In genomic region chr9:113741108-113741636, GRCm38 (mm10) we compare ENCODE assay signal across 8 mouse cellular contexts. TPM values are rescaled to one million over a fixed set of nuclear protein-coding genes. Genes with fewer than 3 reads are reported as not detected.
DNase-seq lines count a peak whose midpoint lies in the region; ATAC-seq and TF ChIP-seq lines count a peak whose summit lies in the region.

TSS of gene Clasp2 (plus strand) at chr9:113741473.

- H3K9ac ChIP-seq in kidney, embryonic 14.5 days (ENCODE audit: low read depth, low read length), result peak within 1 kb of the TSS; percentile 88

- H3K4me3 ChIP-seq in C2C12 (ENCODE audit: insufficient read depth, poor library complexity, severe bottlenecking), result peak within 1 kb of the TSS; percentile 63
- peak within 1 kb of the TSS; percentile 59 for H3K4me3 ChIP-seq in embryonic fibroblast, embryonic 13.5 days (ENCODE audit: insufficient read depth, low read length)
- peak within 1 kb of the TSS; percentile 91 for H3K4me3 ChIP-seq in heart, embryonic 10.5 days
- H3K4me3 ChIP-seq in kidney, embryonic 14.5 days (ENCODE audit: low read length), result peak within 1 kb of the TSS; percentile 98

- H3K36me3 ChIP-seq in C2C12 (ENCODE audit: control insufficient read depth, insufficient read depth), result no peaks in the 10 kb centered on the region
- H3K36me3 ChIP-seq in heart, embryonic 10.5 days, result no peaks in the 10 kb centered on the region
- H3K36me3 ChIP-seq in kidney, embryonic 14.5 days (ENCODE audit: control insufficient read depth, insufficient read depth, low read length), result no peaks in the 10 kb centered on the region

- peak within 1 kb of the TSS; percentile 63 for H3K27ac ChIP-seq in embryonic fibroblast, embryonic 13.5 days (ENCODE audit: insufficient read depth, low read length)
- peak within 1 kb of the TSS; percentile 95 for H3K27ac ChIP-seq in heart, embryonic 10.5 days
- peak within 1 kb of the TSS; percentile 80 for H3K27ac ChIP-seq in kidney, embryonic 14.5 days (ENCODE audit: low read depth, low read length)

- no peaks in the 10 kb centered on the region for H3K27me3 ChIP-seq in C2C12 (ENCODE audit: control insufficient read depth, insufficient read depth, insufficient read length)
- no peaks in the 10 kb centered on the region for H3K27me3 ChIP-seq in heart, embryonic 10.5 days (ENCODE audit: insufficient read depth, poor library complexity, severe bottlenecking)
- H3K27me3 ChIP-seq in kidney, embryonic 14.5 days (ENCODE audit: control insufficient read depth, insufficient read depth, low read length), result no peaks in the 10 kb centered on the region

- TF ChIP-seq CTCF in C2C12 (IDR thresholded peaks at IDR 0.05; ENCODE audit: control insufficient read depth, insufficient read depth, insufficient read length), result no peak
- TF ChIP-seq CTCF in embryonic fibroblast, embryonic 13.5 days (IDR thresholded peaks at IDR 0.05; ENCODE audit: borderline replicate concordance, insufficient read depth, low read length), result no peak

- H3K79me3 ChIP-seq in C2C12 (ENCODE audit: low read depth), result peaks cover 35% of the 10 kb centered on the region

- DNase-seq in brain, adult 2 months (ENCODE audit: low read depth, low spot score), result peak; percentile 82
- peak; percentile 92 for DNase-seq in heart, embryonic 10.5 days (ENCODE audit: low spot score)
- DNase-seq in liver, result peak; percentile 81
- DNase-seq in monocyte, adult 2 months (ENCODE audit: low read depth in 1 of 2, low spot score in 2 of 2), result peak; percentile 38 to 77
- DNase-seq in spleen, postnatal 14 days (ENCODE audit: low spot score in 2 of 2), result peak; percentile 51 to 65

- peaks cover 5% of the 10 kb centered on the region; the same call in 1 of the 2 replicates for H3K4me1 ChIP-seq in embryonic fibroblast, embryonic 13.5 days (ENCODE audit: control insufficient read depth, insufficient read depth, low read length)
- peaks cover 14% of the 10 kb centered on the region for H3K4me1 ChIP-seq in heart, embryonic 10.5 days
- peaks cover 3% of the 10 kb centered on the region; the same call in 1 of the 2 replicates for H3K4me1 ChIP-seq in kidney, embryonic 14.5 days (ENCODE audit: control insufficient read depth, insufficient read depth, low read length)

- H3K79me2 ChIP-seq in C2C12 (ENCODE audit: control insufficient read depth, insufficient read depth), result peaks cover 53% of the 10 kb centered on the region

- H3K9me3 ChIP-seq in heart, embryonic 10.5 days, result no peaks in the 10 kb centered on the region
- H3K9me3 ChIP-seq in kidney, embryonic 14.5 days (ENCODE audit: control insufficient read depth, low read length), result no peaks in the 10 kb centered on the region

- under 1% methylated on average over 63 of the region's 63 CpGs for WGBS in heart, embryonic 10.5 days
- WGBS in kidney, embryonic 14.5 days, result 1% methylated on average over 50 of the region's 63 CpGs

- TF ChIP-seq POLR2A in embryonic fibroblast, embryonic 13.5 days (IDR thresholded peaks at IDR 0.05; ENCODE audit: low read depth, low read length), result peak; percentile 56

- H3K4me2 ChIP-seq in kidney, embryonic 14.5 days (replicated peaks; ENCODE audit: low read depth, low read length), result peak within 1 kb of the TSS; percentile 80

- peak within 1 kb of the TSS; percentile 71 for H3ac ChIP-seq in C2C12 (ENCODE audit: control insufficient read depth, insufficient read length, low read depth)

- peak; percentile 96 for ATAC-seq in kidney, embryonic 14.5 days (ENCODE audit: low FRiP score, low TSS enrichment)

TF ChIP-seq in C2C12, 6 proteins besides CTCF, POLR2A, EP300 and RAD21:
- TF ChIP-seq FOSL1 (IDR thresholded peaks at IDR 0.05; ENCODE audit: insufficient read depth, low read length, poor library complexity, severe bottlenecking) (no peak), CEBPB (IDR thresholded peaks at IDR 0.05; ENCODE audit: low read depth) (no peak), MYOG (IDR thresholded peaks at IDR 0.05; ENCODE audit: control insufficient read depth, extremely low read depth, insufficient read length) (no peak), MAX (IDR thresholded peaks at IDR 0.05) (no peak), USF1 (IDR thresholded peaks at IDR 0.05; ENCODE audit: low read depth) (no peak), MYOD1 (IDR thresholded peaks at IDR 0.05; ENCODE audit: control insufficient read depth, insufficient read length, low read depth) (no peak)

RNA-seq across cellular contexts. Expression of gene Clasp2, which starts in this region (rescaled TPM):
- 8.8 TPM for polyA plus RNA-seq in C2C12 (2012; fragmentation: generic; extraction: Trizol)
- polyA plus RNA-seq in embryonic fibroblast, embryonic 13.5 days (2011; ENCODE audit: insufficient read length, low read depth, missing spikeins), result 37.5 and 43.7 TPM in 2 replicates
- 24.3 and 28.3 TPM in 2 replicates for polyA plus RNA-seq in heart, embryonic 10.5 days (2016; fragmentation: Nextera tagmentation; extraction: Ambion mirVana)
- 20.3 and 29.6 TPM in 2 replicates for polyA plus RNA-seq in kidney, embryonic 14.5 days (2014; fragmentation: Nextera tagmentation; extraction: Ambion mirVana)

Comparison
In these comparisons a context has a peak if more than half of its experiments do, and no peak if none do; other contexts are left out.
1. Peak in every context shown above with its lines: DNase-seq, ATAC-seq, H3K4me3 ChIP-seq and H3K27ac ChIP-seq.